Mouse (Mus musculus) central nervous system, embryonic 11.5 days (tissue): Measurements from ENCODE around the gene Bsnd. TPM values are rescaled to one million over a fixed set of nuclear protein-coding genes. Genes with fewer than 3 reads are reported as not detected.

Experiments
- polyA plus RNA-seq: library from polyadenylated mRNA; depleted of rRNA; stranded (reverse); fragments of >200 nt; gene quantifications from 2 replicates; pipeline ENCODE4 v1.2.3, GENCODE M21; 2012; rRNA removed

The Bsnd gene
- not detected in 2 replicates for polyA plus RNA-seq

GRCm38 (mm10) chr4:106492116-106492515, at the start of gene Bsnd:
Gene Bsnd, minus strand, starts transcription at chr4:106492283.

Other genes starting within 250 kb of the Bsnd start
- gene Usp24, start 176.1 kb downstream of the Bsnd start, polyA plus RNA-seq = 12.3 and 16.1 TPM in 2 replicates
- gene Pcsk9, start 28.0 kb downstream of the Bsnd start, polyA plus RNA-seq = 4.3 and 4.6 TPM in 2 replicates
- 78.7 and 91.7 TPM in 2 replicates for gene Dhcr24, start 68.8 kb upstream of the Bsnd start, polyA plus RNA-seq
- gene Lexm, start 125.0 kb upstream of the Bsnd start, polyA plus RNA-seq = 0.37 and 0.50 TPM in 2 replicates
- gene Ttc22, start 130.1 kb upstream of the Bsnd start, polyA plus RNA-seq = 0.19 and 0.58 TPM in 2 replicates
- 9.6 and 11.7 TPM in 2 replicates for gene Pars2, start 158.8 kb upstream of the Bsnd start, polyA plus RNA-seq
- gene Ttc4, start 186.7 kb upstream of the Bsnd start, polyA plus RNA-seq = 95.6 and 135 TPM in 2 replicates
- 0.62 and 0.74 TPM in 2 replicates for gene Mroh7, start 238.6 kb upstream of the Bsnd start, polyA plus RNA-seq
- gene Fam151a, start 241.6 kb upstream of the Bsnd start, polyA plus RNA-seq = 0.06 TPM in 1 of 2 replicates, not detected in the other